Mouse (Mus musculus): Measurements from ENCODE around the gene Abca16.

Abca16 gene

GRCm38 (mm10) chr7:120409447-120409846 lies at the start of gene Abca16:
Gene Abca16, plus strand, starts transcription at chr7:120409647.
- DNase-seq (ENCODE audit: low read depth, low spot score): peak; percentile 56

GRCm38 (mm10) chr7:120361159-120361558 lies 48.3 kb upstream of the Abca16 start:
- peak; percentile 76 for DNase-seq (ENCODE audit: low read depth, low spot score)

GRCm38 (mm10) chr7:120412391-120412790 lies 2.9 kb downstream of the Abca16 start:
- DNase-seq (ENCODE audit: low read depth, low spot score): no peak

GRCm38 (mm10) chr7:120426625-120427024 lies 17.2 kb downstream of the Abca16 start:
- DNase-seq (ENCODE audit: low read depth, low spot score): peak; percentile 40

- no peak for DNase-seq (ENCODE audit: low read depth, low spot score)
These were observed 22.0 kb downstream of the Abca16 start for GRCm38 (mm10) chr7:120431464-120431863.

DNA sequence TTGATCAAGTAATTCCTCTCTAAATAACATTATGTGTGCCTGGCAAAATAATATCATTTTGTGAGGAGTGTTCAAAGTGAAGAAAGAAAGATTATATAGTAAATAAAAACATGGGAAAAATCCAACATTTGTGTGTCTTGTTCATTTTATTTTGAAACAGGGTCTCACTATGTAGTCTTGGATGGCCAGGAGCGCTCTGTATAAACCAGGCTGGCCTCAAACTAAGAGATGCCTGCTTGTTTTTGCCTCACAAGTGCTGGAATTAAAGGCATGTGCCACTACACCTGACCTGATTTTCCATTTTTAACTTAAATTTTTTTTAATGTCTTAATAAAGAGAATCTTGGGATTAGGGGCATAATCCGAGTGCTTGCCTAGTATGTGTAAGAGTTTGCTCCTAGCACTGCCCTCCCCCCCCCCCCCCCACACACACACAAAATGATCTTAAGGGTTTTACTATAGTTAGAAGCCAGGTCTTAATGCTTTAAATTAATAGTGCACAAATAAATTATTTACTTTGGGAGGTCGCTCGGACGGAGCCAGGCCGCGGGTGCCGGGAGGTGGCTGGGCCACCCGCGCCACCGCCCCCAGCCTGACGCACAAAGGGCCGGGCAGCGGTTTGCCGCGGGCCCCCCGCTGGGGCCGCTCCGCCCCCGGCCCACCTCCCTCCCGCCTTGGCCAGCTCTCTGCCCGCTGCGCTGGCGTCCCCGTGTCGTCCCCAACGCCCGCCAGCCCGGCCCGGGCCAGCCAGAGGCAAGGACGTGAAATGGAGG lies 94.6 kb downstream of the Abca16 start:
- peak; percentile 33 for DNase-seq (ENCODE audit: low read depth, low spot score)

GRCm38 (mm10) chr7:120504663-120504979 lies 95.2 kb downstream of the Abca16 start:
- peak; percentile 28 for DNase-seq (ENCODE audit: low read depth, low spot score)

DNA sequence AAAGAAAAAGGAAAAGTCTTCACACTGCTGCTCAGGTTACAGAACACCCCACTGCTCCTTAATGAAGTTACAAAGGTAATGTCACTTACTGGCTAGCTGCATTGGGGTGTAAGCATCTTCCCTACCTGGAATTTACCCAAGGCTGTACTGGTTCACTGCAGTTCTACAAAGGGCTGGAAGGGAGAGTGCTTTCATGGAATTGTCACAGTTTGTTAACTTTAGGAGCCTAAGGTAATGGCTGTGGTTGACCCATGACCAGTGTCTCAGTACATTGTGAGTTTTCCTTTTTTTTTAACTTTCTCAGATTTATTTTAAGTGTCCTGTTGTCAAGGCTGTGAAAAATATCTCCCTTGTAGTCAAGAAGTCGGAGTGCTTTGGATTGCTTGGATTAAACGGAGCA lies 125.4 kb downstream of the Abca16 start:
- no peak for DNase-seq (ENCODE audit: low read depth, low spot score)

GRCm38 (mm10) chr7:120552479-120553180 lies 143.2 kb downstream of the Abca16 start:
- peak; percentile 8 for DNase-seq (ENCODE audit: low read depth, low spot score)

DNA sequence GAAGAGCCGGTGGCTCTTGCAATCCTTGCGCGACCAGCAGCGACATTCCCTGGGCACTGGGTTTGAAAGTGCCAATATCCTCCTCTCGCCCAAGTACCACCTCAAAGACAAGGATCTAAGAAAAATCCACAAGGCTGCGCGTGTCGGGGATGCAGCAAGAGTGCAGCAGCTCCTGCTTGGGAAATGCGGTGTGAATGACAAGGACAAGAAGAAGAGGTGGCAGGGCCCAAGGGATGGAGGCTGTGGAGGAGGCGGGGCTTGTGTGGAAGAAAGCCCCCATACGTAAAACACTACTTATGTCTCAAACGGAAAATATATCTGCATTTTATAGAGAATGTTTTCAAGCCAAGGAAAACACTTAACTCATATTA lies 143.7 kb downstream of the Abca16 start:
- DNase-seq (ENCODE audit: low read depth, low spot score): no peak

DNA sequence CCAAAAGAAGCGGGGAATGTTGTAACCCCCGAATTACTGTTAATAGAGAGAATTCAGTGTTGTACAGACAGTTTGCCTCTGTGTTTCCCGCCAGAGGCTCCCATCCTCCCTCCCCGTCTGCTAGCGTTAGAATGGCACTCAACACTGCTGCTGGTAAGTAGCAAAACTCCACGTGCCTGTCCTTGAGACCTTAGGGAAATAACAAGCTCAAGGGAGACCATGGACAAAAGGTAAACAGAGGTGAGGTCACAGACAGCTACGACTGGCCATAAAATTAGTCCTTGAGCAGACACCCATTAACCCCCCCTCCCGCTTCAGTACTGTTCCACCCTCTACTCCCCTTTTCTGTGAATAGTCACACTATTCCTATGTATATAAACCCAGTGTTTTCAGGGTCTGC lies 157.9 kb downstream of the Abca16 start:
- peak; percentile 9 for DNase-seq (ENCODE audit: low read depth, low spot score)

DNA sequence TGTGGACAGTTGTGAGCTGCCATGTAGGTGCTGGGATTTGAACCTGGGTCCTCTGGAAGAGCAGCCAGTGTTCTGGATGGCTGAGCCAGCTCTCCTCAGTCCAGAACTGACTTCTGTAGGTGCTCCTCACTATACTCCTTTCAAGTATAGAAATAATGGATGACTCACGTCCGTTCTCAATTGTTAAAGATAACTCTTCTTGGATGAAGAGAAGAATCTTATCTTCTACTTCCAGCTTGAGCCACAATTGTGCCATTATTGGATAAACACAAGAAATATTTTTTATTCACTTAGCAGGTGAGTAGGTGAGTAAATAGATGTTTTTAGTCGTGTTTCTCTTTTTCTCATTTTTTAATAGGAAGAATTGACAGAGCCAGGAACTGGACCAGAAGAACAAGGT lies 167.1 kb downstream of the Abca16 start:
- no peak for DNase-seq (ENCODE audit: low read depth, low spot score)
